Mouse (Mus musculus) MEL (cell line): Measurements from ENCODE around the gene Zswim5. TPM values are rescaled to one million over a fixed set of nuclear protein-coding genes. Genes with fewer than 3 reads are reported as not detected.

Experiments used
- DNase-seq: peaks from one replicate; pipeline ENCODE4 v3.0.0; 2011; ENCODE audit warnings: low read depth, low spot score
- H3K27ac ChIP-seq: 2 replicates; pipeline ENCODE4 v1.5.1; 2012; ENCODE audit warnings: low read depth, mild to moderate bottlenecking, control low read depth, low read length, moderate library complexity; ENCODE audit not compliant: control insufficient read depth
- H3K27me3 ChIP-seq, 2 experiments: fragments of 150-350 bp in 1 of 2; sonication (generic) in 1 of 2; 2 replicates each; pipeline ENCODE4 v1.6.1; 2012; ENCODE audit warnings: low read length in 2 of 2, mild to moderate bottlenecking in 2 of 2, improper control_type of control experiment in 1 of 2, moderate library complexity in 1 of 2; ENCODE audit not compliant: insufficient read depth in 2 of 2, control insufficient read depth in 1 of 2
- H3K36me3 ChIP-seq, 2 experiments: 2 replicates each; pipeline ENCODE4 v1.6.1; 2012 to 2014; ENCODE audit warnings: low read length in 2 of 2, improper control_type of control experiment in 1 of 2, inconsistent platforms in 1 of 2, mild to moderate bottlenecking in 1 of 2; ENCODE audit not compliant: insufficient read depth in 2 of 2, control insufficient read depth in 1 of 2
- H3K4me1 ChIP-seq, 2 experiments: fragments of 150-350 bp in 1 of 2; sonication (generic) in 1 of 2; 2 replicates each; pipeline ENCODE4 v1.6.1; 2012; ENCODE audit warnings: low read length in 2 of 2, improper control_type of control experiment in 1 of 2, mild to moderate bottlenecking in 1 of 2; ENCODE audit not compliant: insufficient read depth in 2 of 2, control insufficient read depth in 1 of 2
- H3K4me3 ChIP-seq, 2 experiments: fragments of 150-350 bp in 1 of 2; sonication (generic) in 1 of 2; 2 replicates each; pipeline ENCODE4 v1.5.1; 2012; ENCODE audit warnings: low read depth in 2 of 2, low read length in 2 of 2, mild to moderate bottlenecking in 2 of 2, moderate library complexity in 2 of 2, control low read depth in 1 of 2, improper control_type of control experiment in 1 of 2; ENCODE audit not compliant: control insufficient read depth in 1 of 2, insufficient read depth in 1 of 2
- H3K79me2 ChIP-seq: 2 replicates; pipeline ENCODE4 v1.6.1; 2012; ENCODE audit warnings: mild to moderate bottlenecking, low read length, moderate library complexity; ENCODE audit not compliant: control insufficient read depth, poor library complexity, insufficient read depth
- H3K9ac ChIP-seq: 2 replicates; pipeline ENCODE4 v1.6.1; 2012; ENCODE audit warnings: low read depth, mild to moderate bottlenecking, control low read depth, low read length, moderate library complexity; ENCODE audit not compliant: control insufficient read depth, poor library complexity, severe bottlenecking
- H3K9me3 ChIP-seq: fragments of 150-350 bp; sonication (generic); replicated peaks from 2 replicates; pipeline ENCODE4 v1.6.1; 2012; ENCODE audit warnings: mild to moderate bottlenecking, low read length, improper control_type of control experiment, moderate library complexity; ENCODE audit not compliant: insufficient read depth
- CHD2 ChIP-seq: IDR thresholded peaks from 2 replicates; pipeline ENCODE4 v1.6.1; 2011; ENCODE audit warnings: low read length, improper control_type of control experiment
- CTCF ChIP-seq, 3 experiments: IDR thresholded peaks in 2 of 3; conservative IDR thresholded peaks in 1 of 3; 2 replicates each; pipeline ENCODE4 v1.5.1; 2011 to 2012; ENCODE audit warnings: low read length in 3 of 3, low read depth in 2 of 3, mild to moderate bottlenecking in 2 of 3, improper control_type of control experiment in 1 of 3, inconsistent platforms in 1 of 3, mixed read lengths in 1 of 3, moderate library complexity in 1 of 3; ENCODE audit not compliant: control insufficient read depth in 1 of 3, insufficient read depth in 1 of 3, poor library complexity in 1 of 3, severe bottlenecking in 1 of 3
- E2F4 ChIP-seq: IDR thresholded peaks from 2 replicates; pipeline ENCODE4 v1.6.1; 2011; ENCODE audit warnings: low read depth, low read length, improper control_type of control experiment, borderline replicate concordance
- HCFC1 ChIP-seq: IDR thresholded peaks from 2 replicates; pipeline ENCODE4 v1.6.1; 2012; ENCODE audit warnings: low read depth, mild to moderate bottlenecking, inconsistent platforms, low read length, improper control_type of control experiment, moderate library complexity
- JUND ChIP-seq: IDR thresholded peaks from 2 replicates; pipeline ENCODE4 v1.6.1; 2011; ENCODE audit warnings: low read depth, mild to moderate bottlenecking, improper control_type of control experiment, low read length
- MEF2A ChIP-seq: IDR thresholded peaks from 2 replicates; pipeline ENCODE4 v1.6.1; 2014; ENCODE audit warnings: low read depth, mild to moderate bottlenecking, inconsistent platforms, low read length, improper control_type of control experiment; ENCODE audit not compliant: poor library complexity, insufficient replicate concordance, severe bottlenecking; ENCODE audit errors: extremely low read depth
- POLR2A ChIP-seq, 2 experiments: IDR thresholded peaks; 2 replicates each; pipeline ENCODE4 v1.6.1; 2011 to 2012; ENCODE audit warnings: low read length in 2 of 2, mild to moderate bottlenecking in 2 of 2, control low read depth in 1 of 2, improper control_type of control experiment in 1 of 2, low read depth in 1 of 2, moderate library complexity in 1 of 2; ENCODE audit not compliant: control insufficient read depth in 1 of 2, insufficient read depth in 1 of 2, poor library complexity in 1 of 2
- SMC3 ChIP-seq: IDR thresholded peaks from 2 replicates; pipeline ENCODE4 v1.6.1; 2011; ENCODE audit warnings: low read depth, low read length, improper control_type of control experiment
- ZKSCAN1 ChIP-seq: IDR thresholded peaks from 2 replicates; pipeline ENCODE4 v1.6.1; 2012; ENCODE audit warnings: low read depth, mild to moderate bottlenecking, inconsistent platforms, low read length, improper control_type of control experiment, moderate library complexity
- ZMIZ1 ChIP-seq: IDR thresholded peaks from 2 replicates; pipeline ENCODE4 v1.6.1; 2012; ENCODE audit warnings: low read depth, mild to moderate bottlenecking, inconsistent platforms, low read length, improper control_type of control experiment, moderate library complexity
- polyA plus RNA-seq, 2 experiments: library from polyadenylated mRNA; stranded (reverse) in 1 of 2; unstranded in 1 of 2; fragments of >175 nt in 1 of 2; fragments of >200 nt in 1 of 2; gene quantifications; 2 replicates each; pipeline versions ENCODE4 v1.2.1 to v1.2.4; 2012; ENCODE audit warnings: low replicate concordance in 2 of 2, low read depth in 1 of 2; ENCODE audit not compliant: insufficient read length in 2 of 2, insufficient read depth in 1 of 2, missing spikeins in 1 of 2
- total RNA-seq: library from RNA; depleted of rRNA; stranded (reverse); fragments of 300-350 nt; gene quantifications from 2 replicates; pipeline ENCODE4 v1.2.3, GENCODE M21; 2012

The Zswim5 gene
- total and polyA plus RNA-seq, 3 experiments = 0.03 TPM; not detected in 2

GRCm38 (mm10) chr4:116840841-116841240 is 36.3 kb upstream of the Zswim5 start:
- Histone ChIP-seq H3K79me2 (no peaks in the 10 kb centered on the region), H3K9me3 (no peaks in the 10 kb centered on the region), H3K4me1 (no peaks in the 10 kb centered on the region), H3K27me3 (peaks cover 0 to 5% of the 10 kb centered on the region in 2 experiments; a peak in 2 of 4 replicates), H3K9ac (no peak overlapping the region), H3K36me3 (no peaks in the 10 kb centered on the region), H3K4me3 (no peak overlapping the region), H3K27ac (no peak overlapping the region)
- TF ChIP-seq ZMIZ1 (no peak), JUND (no peak), ZKSCAN1 (0 out of 2 replicates have a peak, but pooled peaks have one; percentile 49), POLR2A (IDR thresholded peaks at IDR 0.05; ENCODE audit: control insufficient read depth in 1 of 2, insufficient read depth in 1 of 2, low read depth in 1 of 2, low read length in 2 of 2, poor library complexity in 1 of 2) (no peak), CTCF (IDR thresholded peaks at IDR 0.05 in 2 of 3, conservative IDR thresholded peaks at IDR 0.05 in 1 of 3; ENCODE audit: control insufficient read depth in 1 of 3, insufficient read depth in 1 of 3, low read depth in 2 of 3, low read length in 3 of 3, poor library complexity in 1 of 3, severe bottlenecking in 1 of 3) (no peak)
- no peak for DNase-seq

- no peaks in the 10 kb centered on the region for H3K4me1 ChIP-seq
- no peak for TF ChIP-seq POLR2A (IDR thresholded peaks at IDR 0.05; ENCODE audit: control insufficient read depth in 1 of 2, insufficient read depth in 1 of 2, low read depth in 1 of 2, low read length in 2 of 2, poor library complexity in 1 of 2)
Measured at GRCm38 (mm10) chr4:116844324-116844723, 32.9 kb upstream of the Zswim5 start.

DNA sequence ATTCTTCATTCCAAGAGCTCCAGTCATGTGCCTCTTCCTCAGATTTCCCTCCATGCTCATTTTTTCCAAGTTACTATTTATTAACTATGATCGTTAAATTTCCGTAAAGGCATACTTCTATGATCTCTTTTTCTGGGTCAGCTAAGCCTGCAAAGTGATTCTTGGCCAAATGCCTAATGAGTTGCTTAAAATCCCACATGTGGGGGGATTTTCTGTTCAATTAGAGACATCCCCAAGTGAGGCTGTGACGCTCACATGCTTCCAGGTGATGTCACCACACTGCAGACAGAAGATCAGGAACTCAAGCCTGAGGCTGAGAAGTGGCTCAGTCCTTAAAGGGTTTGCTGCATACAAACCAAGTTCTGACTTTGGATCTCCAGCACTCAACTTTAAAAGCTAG is 27.3 kb upstream of the Zswim5 start:
- H3K36me3 ChIP-seq = no peaks in the 10 kb centered on the region
- no peaks in the 10 kb centered on the region for H3K79me2 ChIP-seq
- H3K4me1 ChIP-seq = no peaks in the 10 kb centered on the region
- no peaks in the 10 kb centered on the region for H3K9me3 ChIP-seq
- peaks cover 4 to 8% of the 10 kb centered on the region in 2 experiments; a peak in 3 of 4 replicates for H3K27me3 ChIP-seq
- no peak overlapping the region for H3K4me3 ChIP-seq
- no peak for DNase-seq
- H3K9ac ChIP-seq = no peak overlapping the region
- TF ChIP-seq E2F4 = no peak
- no peak for TF ChIP-seq CTCF (IDR thresholded peaks at IDR 0.05 in 2 of 3, conservative IDR thresholded peaks at IDR 0.05 in 1 of 3; ENCODE audit: control insufficient read depth in 1 of 3, insufficient read depth in 1 of 3, low read depth in 2 of 3, low read length in 3 of 3, poor library complexity in 1 of 3, severe bottlenecking in 1 of 3)
- no peak for TF ChIP-seq SMC3
- no peak for TF ChIP-seq CHD2
- no peak overlapping the region for H3K27ac ChIP-seq

More at GRCm38 (mm10) chr4:116844324-116844723, 32.9 kb upstream of the Zswim5 start:
- Histone ChIP-seq H3K36me3 (no peaks in the 10 kb centered on the region), H3K9me3 (no peaks in the 10 kb centered on the region), H3K79me2 (no peaks in the 10 kb centered on the region), H3K9ac (no peak overlapping the region), H3K27me3 (peaks cover 4 to 7% of the 10 kb centered on the region in 2 experiments; a peak in 2 of 4 replicates), H3K4me3 (no peak overlapping the region), H3K27ac (no peak overlapping the region)
- no peak for DNase-seq

GRCm38 (mm10) chr4:116854286-116854685 is 22.9 kb upstream of the Zswim5 start:
- TF ChIP-seq HCFC1 (no peak), MEF2A (no peak)
- no peak overlapping the region for H3K27ac ChIP-seq
- no peak for DNase-seq
- H3K4me1 ChIP-seq = no peaks in the 10 kb centered on the region
- H3K36me3 ChIP-seq = no peaks in the 10 kb centered on the region
- peaks cover 5 to 7% of the 10 kb centered on the region in 2 experiments for H3K27me3 ChIP-seq
- no peak overlapping the region for H3K4me3 ChIP-seq
- H3K9me3 ChIP-seq = no peaks in the 10 kb centered on the region
- H3K9ac ChIP-seq = no peak overlapping the region
- no peaks in the 10 kb centered on the region for H3K79me2 ChIP-seq
